Mouse (Mus musculus) inflammation-experienced regulatory T-cells, adult 6 months (primary cell): ENCODE data around the gene Surf1. TPM values are rescaled to one million over a fixed set of nuclear protein-coding genes. Genes with fewer than 3 reads are reported as not detected.
A peak's percentile ranks its signal among the peaks of the same experiment; 100 is the strongest.

Source experiments
- ATAC-seq: one replicate; pipeline ENCODE4 v1.8.0; 2017
- polyA plus RNA-seq, 3 experiments: library from polyadenylated mRNA; unstranded; fragments of 100-300 nt; shearing (Covaris generic); gene quantifications; one replicate each; pipeline ENCODE4 v1.2.1; 2017

Surf1 gene
- polyA plus RNA-seq, 3 experiments from 2014 or later, result 110 to 139 (median 122) TPM

GRCm38 (mm10) chr2:26921784-26922183, 5.5 kb upstream of the Surf1 start:
- no peak for ATAC-seq

DNA sequence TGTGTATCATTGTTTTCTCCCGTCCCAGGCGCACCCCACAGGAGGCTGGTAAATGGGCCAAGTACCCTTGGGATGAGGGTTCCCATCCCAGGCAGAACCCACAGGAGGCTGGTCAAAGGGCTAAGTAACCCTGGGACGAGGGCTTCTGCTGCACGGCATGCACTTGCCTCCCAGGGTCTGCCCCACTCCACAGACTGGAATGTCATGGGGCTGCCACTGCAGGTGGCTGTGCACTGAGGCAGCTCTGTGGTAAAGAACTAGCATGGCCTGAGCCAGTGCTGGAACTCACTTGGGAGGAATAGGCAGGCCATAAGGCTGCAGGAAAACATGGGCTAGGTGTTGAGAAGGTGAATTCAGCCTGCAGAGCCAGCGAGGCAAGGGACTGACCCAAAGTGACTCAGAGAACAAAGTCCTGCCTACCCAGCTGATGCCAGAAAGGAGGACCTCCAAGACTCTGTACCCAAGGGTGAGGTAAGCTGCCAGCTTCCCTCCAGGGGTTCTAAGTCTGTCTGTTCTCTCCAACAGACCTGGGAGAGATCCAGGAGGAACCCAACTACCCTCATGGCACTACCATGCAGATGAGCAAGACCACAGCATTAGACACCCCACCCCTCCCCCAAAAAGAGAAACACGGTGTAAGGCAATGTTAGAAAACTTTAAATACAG, 4.0 kb upstream of the Surf1 start:
- no peak for ATAC-seq

- no peak for ATAC-seq
Observed at GRCm38 (mm10) chr2:26919684-26920083, 3.4 kb upstream of the Surf1 start.

DNA sequence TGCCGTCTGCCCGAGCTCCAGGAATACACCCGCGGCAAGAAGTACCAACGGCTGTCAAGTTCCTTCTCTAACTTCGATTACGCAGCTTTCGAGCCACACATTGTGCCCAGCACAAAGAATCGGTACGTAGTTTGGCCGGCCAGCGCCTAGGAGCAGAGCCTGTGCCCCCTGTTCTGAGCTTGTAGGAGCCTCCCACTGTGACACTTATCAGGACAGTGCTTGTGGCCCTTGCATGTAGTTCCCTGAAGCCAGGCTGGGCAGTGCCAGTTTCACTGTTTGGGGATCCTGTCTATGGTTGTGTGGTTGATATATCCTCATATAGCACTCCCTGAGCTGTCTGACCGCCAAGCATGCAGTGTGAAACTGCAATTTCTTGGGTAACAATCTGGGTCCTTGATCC, 408 bp upstream of the Surf1 start:
- no peak for ATAC-seq

GRCm38 (mm10) chr2:26914148-26914941, 2.0 kb downstream of the Surf1 start:
- ATAC-seq, result no peak

DNA sequence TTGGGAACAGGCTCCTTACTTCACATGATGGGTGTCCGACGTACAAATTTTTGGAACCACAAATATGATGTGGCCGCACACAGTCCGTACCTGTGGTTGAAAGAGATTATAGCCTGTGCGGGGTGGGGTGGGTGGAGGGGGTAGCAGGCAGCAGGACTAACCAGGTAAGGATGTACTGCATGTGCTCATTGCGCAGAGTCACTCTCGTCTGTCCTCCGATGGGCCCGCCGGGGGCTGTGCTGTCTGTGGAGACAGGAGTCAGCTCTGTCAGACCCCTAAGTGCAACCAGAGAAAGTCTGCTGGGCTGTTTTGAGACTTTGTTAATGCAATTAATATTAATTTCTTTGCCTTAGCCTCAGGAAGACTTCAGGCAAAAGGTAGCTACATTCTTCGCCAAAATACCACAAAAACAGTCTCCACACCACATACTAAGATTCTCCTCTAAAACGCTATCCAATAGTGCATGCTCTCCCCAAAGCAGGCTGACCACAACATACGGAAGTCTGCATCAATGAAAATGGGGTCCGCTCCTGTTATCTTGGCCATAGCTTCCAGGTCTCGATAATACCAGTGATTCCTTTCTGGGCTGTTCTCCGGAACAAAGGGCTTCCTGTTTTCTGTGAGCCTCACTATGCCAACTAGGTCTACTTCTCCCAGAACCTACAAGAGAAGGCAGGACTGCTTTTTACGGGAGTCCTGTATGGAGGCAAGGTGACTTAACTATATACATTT, 2.7 kb downstream of the Surf1 start:
- ATAC-seq, result no peak

DNA sequence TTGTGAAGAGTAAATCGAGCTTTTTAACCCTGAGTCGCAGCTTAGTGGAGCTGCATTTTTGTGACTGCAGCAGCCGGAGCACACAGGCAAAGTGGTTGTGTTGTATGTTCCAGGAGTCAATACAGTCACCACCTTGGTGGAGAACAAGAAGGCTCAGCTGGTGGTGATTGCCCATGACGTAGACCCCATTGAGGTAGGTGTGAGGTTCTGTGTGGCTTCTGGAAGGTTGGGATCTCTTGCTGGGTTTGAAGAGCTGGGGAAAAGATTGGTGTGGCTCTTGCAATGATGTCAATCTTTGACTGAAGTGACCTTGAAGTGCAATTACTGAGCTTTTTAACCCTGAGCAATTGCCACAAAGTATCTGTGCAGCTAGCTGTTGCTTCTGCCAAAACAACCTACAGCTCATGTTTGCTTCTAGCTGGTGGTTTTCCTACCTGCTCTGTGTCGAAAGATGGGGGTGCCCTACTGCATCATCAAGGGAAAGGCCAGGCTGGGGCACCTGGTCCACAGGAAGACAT, 4.0 kb downstream of the Surf1 start:
- no peak for ATAC-seq

GRCm38 (mm10) chr2:26910994-26911765, 5.2 kb downstream of the Surf1 start:
- ATAC-seq, result peak; percentile 28

GRCm38 (mm10) chr2:26910124-26910993, 6.0 kb downstream of the Surf1 start, which contains the start of the genes Med22 and Rpl7a:
Gene Med22, minus strand, starts transcription at chr2:26910677.
Gene Rpl7a, plus strand, starts transcription at chr2:26910764.
- ATAC-seq, result peak; percentile 93

DNA sequence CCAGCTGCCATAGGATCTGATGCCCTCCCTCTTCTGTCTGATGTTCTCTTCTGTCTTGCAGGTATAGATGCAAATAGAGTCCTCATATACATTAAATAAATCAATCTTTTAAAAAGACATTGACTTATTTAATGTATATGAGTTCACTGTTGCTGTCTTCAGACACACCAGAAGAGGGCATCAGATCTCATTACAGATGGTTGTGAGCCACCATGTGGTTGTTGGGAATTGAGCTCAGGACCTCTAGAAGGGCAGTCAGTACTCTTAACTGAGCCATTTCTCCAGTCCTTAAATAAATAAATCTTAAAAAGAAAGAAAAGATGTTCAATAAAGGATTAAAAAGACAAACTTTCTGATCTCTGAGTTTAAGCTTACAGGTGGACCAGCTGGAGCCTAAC, 6.9 kb downstream of the Surf1 start:
- ATAC-seq, result no peak

- ATAC-seq, result no peak
Observed at GRCm38 (mm10) chr2:26908710-26909386, 7.5 kb downstream of the Surf1 start.

- no peak for ATAC-seq
Observed at GRCm38 (mm10) chr2:26907109-26907508, 9.2 kb downstream of the Surf1 start.

DNA sequence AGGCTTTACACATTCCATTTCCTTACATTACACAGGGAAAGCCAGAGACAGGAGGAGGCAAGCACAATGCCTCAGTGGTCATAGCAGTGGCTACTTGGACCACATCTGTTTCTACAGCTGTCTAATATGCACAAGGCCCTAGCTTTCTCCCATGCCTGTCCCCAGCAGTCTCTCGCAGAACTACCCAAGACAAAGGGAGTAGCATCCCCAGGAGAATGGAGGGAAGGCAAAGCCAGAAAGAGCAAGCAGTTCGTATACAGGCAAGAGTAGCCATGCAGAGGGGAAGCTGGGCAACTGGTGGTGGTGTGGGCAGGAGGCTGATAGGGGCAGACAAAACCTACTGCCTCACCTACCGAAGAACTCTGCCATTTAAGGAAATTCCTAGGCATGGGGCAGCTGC, 9.9 kb downstream of the Surf1 start:
- ATAC-seq, result no peak

GRCm38 (mm10) chr2:26905936-26906335, 10.4 kb downstream of the Surf1 start:
- ATAC-seq, result no peak

DNA sequence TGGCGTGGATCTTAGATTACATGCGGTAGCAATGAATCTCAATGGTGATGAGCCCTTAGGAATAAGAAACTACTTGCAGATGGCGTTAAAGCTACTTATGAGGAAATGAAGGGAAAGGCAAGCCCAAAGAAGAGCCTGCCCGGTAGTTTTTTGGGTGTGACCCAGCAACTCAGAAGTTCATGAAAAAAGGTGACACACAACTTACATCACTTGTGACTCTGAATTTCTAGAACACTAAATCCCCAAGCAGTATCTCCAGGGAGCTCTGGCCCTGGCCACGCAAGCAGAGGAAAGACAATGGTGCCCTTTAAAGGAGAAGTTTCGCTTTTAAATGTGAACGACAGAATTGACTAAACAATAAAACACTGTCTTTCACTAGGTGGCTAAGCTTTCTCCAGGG, 13.0 kb downstream of the Surf1 start:
- no peak for ATAC-seq

- ATAC-seq, result peak; percentile 98
Observed at GRCm38 (mm10) chr2:26902467-26903220, 13.7 kb downstream of the Surf1 start, which contains the start of gene Surf6. Gene Surf6, minus strand, starts transcription at chr2:26902879.

DNA sequence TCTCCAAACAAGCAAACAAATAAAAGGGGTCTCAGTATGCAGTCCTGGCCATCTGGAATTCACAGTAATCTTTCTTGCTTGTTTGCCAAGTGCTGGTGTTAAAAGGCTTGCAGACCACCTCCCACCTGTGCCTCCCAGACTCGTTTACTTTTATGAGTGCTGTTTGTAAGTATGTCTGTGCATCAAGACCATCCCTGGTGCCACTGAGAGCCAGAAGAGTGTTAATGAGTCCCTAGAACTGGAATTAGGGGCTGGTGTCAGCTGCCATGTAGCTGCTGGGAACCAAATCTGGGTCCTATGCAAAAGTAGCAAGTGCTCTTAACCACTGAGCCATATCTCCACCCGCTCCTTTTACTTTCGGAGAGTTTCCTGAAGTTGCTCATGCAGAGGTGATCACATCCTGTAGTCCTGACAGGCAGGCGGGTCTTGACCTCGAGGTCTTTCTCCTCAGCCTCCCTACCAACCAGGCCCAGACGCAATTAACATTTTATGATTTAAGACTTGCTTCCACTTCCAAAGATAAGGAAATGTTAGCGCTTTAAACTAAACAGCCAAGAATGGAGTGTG, 14.4 kb downstream of the Surf1 start:
- no peak for ATAC-seq

GRCm38 (mm10) chr2:26900731-26901130, 15.6 kb downstream of the Surf1 start:
- no peak for ATAC-seq

GRCm38 (mm10) chr2:26895898-26896297, 20.4 kb downstream of the Surf1 start:
- no peak for ATAC-seq
